Mouse (Mus musculus) spleen, adult 2 months (tissue): Measurements from ENCODE around the gene Sowahd.

Experiments
- CTCF ChIP-seq: fragments of 200-500 bp; IDR thresholded peaks from 2 replicates; pipeline ENCODE4 v1.5.1; 2011; ENCODE audit warnings: mild to moderate bottlenecking, inconsistent platforms; ENCODE audit not compliant: insufficient read depth, insufficient read length, insufficient replicate concordance; ENCODE audit errors: extremely low read depth
- POLR2A ChIP-seq: fragments of 200-500 bp; IDR thresholded peaks from 2 replicates; pipeline ENCODE4 v1.6.1; 2011; ENCODE audit warnings: low read depth, low read length, inconsistent platforms

GRCm38 (mm10) chrX:37098681-37099080 lies 50.0 kb downstream of the Sowahd start:
- no peak for TF ChIP-seq POLR2A
- no peak for TF ChIP-seq CTCF
